Mouse (Mus musculus) spleen, adult 2 months (tissue): Measurements from ENCODE around the gene Iyd.

Experiments
- CTCF ChIP-seq: fragments of 200-500 bp; IDR thresholded peaks from 2 replicates; pipeline ENCODE4 v1.5.1; 2011; ENCODE audit warnings: mild to moderate bottlenecking, inconsistent platforms; ENCODE audit not compliant: insufficient read depth, insufficient read length, insufficient replicate concordance; ENCODE audit errors: extremely low read depth
- POLR2A ChIP-seq: fragments of 200-500 bp; IDR thresholded peaks from 2 replicates; pipeline ENCODE4 v1.6.1; 2011; ENCODE audit warnings: low read depth, low read length, inconsistent platforms

- TF ChIP-seq POLR2A (no peak), CTCF (no peak)
Measured at GRCm38 (mm10) chr10:3516442-3516841, 23.6 kb upstream of the Iyd start.
